Mouse (Mus musculus) right cerebral cortex, postnatal 4 days (tissue): Measurements from ENCODE around the gene Itpr2.

Experiments
- DNase-seq: peaks from one replicate; pipeline ENCODE4 v3.0.0-alpha.2; 2022

The Itpr2 gene

DNA sequence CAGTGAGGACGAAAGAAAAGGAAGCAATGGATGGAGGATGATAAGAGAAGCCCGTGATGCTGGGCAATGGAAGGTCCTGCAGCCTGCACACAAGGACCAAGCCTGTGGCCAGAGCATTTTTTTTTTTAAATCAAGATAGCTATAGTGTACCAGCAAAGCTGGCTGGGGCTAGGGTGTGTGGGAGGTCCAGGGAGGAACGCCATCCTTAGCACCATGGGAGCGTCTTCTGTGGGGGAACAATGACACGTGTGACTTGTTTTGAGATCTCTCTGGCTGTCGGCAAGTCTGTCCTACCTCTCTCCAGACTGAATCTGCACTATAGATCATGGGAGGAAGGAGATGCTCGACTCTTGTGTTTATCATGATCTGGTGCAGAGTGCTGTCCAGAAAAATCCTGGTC is 365.8 kb downstream of the Itpr2 start:
- DNase-seq, result no peak

DNA sequence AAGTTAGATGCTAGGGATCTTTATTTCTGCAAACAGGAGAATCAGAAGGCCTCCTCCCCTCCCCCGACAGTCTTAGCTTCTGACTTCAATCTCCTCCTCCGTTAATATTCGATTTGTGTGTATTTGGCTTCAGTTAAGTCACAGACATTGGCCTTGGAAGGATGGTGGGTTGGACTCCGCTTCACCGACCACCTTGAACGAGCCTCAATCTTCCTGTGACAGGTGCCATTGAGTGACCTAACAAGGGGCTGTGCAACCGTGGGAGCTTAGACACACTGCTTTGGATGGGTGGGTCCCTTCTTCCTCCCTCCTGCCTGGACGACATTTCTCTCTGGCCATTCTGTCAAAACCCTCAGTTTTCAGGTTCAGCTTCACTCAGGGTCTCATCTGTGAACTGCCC is 366.7 kb downstream of the Itpr2 start:
- no peak for DNase-seq

DNA sequence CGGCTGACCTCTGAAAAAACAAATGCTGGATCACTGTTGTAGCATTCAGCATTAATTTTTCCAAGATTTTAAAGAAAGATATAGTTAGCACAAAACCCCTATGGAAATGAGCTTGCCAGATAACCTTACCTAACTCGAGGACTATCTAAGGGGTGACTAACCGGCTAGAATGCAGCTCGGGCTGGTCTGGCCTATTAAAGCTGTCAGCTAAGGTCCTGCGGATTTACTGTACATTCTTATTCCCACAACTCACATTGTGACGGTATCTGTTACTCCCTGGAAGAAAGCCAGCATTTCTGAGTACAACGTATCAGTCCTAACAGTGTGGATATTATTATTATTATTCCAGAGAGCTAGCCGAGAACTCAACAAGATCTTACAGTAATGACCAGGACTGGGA is 368.1 kb downstream of the Itpr2 start:
- no peak for DNase-seq

DNA sequence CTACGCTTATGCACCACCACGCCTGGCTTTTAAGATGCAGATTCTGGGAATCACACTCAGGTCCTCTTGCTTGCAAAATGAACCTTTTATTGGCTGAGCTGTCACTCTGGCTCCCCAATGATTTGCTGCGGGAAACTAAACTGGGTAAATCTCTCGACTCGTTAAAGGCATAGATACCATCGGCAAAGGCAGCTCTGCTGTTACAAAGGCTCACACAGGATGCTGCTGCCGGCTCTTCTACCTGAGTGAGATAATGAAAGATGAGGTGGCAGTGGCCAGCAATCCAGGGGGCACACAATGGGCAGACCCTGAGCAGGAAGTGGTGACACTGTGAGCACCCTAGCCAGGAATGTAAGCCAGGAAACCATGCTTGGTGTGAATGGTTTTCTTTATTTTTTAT is 373.0 kb downstream of the Itpr2 start:
- no peak for DNase-seq

DNA sequence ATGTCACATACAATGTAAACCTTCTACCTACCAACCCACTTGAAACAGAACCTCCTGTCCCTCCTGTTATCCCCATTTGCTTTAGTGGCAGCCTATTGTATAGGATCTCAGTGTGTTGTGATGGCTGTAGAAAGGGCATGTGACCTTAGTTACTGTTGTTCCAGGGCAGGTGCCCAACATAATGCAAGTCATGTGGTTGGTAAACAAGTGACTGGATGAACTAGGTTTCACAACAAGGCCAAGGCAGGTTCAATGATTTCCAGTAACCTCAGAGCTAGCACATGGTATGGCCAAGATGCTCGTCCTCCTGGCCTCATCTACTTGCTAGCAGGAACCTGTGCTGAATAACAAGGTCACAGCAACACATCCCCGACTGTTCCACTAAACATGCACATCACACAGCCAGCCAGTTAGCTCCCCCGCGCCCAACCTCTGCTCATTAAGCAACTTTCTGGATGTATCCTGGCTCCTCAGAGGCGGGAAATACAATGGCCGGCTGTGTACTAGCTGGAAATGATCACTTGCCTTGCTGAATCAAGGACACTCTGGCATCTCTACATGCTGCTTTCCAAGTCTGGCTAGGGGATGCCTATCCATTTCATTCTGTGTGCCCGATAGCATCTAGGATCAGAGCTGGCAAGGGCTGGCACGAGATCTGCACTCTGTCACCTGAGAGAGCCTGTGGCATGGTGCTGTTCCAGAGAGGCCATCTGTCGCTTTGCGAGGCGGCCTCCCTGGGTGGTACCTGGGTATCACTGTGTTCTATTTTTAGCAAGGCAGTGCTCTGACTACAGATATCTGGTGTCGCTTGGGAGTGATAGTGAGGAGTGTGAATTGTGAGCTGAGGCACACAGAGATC is 375.0 kb downstream of the Itpr2 start:
- no peak for DNase-seq

DNA sequence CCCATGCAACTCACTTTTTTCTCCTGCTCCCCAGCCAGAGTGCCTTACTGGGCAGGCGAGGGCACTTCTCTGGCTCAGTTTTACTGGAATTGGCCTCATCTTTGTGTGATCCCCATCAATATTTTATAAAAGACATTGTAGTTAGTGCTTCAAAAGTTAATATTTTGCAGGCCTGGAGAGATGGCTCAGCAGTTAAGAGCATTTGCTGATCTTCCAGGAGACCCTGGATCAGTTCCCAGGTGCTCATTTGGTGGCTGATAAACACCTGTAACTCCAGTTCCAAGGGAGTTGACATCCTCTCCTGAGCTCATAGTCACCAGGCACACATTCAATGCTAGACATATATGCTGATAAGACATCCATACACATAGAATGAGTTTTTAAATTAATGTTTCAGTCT is 376.4 kb downstream of the Itpr2 start:
- no peak for DNase-seq

DNA sequence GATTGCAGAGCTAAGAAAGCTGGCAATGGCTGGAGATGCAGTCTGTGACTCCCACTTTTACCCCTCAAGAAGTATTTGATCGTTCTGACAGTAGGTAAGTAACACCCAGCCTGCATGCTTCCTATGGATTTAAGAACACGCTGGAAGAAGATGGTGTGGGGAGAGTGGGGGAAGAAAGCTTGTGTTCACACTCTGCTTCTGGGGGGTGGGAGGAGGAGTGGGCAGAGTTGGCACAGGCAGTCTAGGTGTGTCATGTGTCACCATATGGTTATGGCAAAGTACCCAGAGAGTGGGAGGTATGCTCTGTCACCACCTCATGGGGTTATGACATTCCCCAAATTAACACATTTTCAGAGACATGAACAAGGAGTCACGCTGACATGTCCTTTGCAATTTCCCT is 377.5 kb downstream of the Itpr2 start:
- no peak for DNase-seq

DNA sequence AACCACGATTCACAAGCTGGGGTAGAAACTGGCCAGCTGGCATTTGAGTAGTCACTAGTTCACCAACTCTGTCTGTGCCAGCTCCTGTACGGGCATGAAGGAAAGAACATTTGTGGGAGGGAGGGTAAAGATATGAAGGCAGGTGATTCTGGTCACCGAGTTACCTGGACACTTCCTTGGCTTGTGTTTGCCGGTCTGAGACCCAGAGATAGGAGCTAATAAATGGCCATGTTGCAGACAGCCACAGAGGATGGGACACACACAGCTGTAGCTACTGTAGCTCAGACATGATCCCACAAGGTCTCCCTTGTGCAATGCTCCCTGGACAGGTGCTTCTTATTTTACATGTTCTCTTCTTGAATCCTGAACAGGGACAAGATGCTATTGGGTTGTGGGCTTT is 378.4 kb downstream of the Itpr2 start:
- no peak for DNase-seq

DNA sequence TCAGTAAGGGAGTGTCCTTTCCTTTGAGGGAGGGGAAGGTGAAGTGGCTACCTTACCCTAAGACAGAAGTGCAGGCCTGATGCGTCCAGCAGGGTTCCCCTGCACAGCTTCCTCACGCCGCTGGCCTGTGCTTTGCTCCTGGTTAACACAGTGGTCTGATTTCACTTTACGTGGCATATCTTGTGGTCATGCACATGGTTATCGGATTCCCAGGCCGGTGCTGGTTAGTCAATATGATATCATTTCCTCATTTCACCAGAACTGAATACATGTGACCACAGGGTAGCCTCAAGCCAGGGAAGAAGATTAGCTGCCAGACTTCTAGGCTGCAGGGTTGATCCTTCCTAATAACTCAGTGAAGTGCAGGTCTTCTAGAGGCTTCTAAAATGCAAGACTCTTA is 381.9 kb downstream of the Itpr2 start:
- DNase-seq, result no peak

DNA sequence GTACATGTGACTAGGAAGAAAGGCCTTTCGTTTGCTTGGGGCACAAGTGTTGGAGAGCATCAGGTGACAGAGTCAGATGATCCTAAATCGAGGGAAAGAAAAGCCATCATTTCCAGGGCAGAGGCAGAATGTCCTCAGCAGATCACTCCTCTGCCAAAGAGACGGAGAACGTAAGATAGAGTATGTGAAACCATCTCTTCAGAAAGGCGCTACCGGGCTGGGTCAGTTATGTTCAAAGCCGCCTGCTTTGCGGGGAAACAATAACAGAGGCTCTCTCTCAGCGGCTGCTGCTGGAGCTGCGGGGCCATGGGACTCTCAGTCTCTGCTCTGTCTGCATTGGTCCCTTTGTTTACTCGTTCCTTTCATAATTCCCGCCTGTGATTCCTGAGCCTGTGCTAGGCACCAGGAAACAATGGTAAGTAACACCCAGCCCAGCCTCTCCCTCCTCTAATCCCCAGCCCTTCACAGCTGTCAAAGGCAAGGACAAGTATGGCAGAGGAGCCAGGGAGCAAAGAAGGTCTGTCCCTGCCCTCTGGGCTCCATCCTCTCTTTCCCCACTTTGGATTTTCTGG is 387.2 kb downstream of the Itpr2 start:
- no peak for DNase-seq

DNA sequence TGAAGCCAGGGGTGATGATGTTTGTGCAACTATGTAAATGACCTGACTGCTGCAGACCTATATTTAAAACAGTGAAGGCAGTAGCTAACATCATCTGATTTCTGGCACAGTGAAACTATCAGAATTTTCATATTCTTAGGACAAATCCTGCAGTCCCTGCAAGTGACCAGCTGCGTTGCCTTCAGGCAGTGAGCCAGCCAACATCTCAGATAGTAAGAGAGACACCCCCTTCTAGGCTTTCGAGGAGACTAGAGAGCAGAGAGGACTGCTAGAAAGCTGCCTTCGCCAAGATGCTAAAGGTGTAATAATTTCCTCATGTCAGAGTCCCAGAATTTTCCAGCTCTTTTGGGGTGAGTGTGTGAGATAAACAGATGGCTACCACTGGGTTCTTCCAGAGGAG is 388.0 kb downstream of the Itpr2 start:
- no peak for DNase-seq

DNA sequence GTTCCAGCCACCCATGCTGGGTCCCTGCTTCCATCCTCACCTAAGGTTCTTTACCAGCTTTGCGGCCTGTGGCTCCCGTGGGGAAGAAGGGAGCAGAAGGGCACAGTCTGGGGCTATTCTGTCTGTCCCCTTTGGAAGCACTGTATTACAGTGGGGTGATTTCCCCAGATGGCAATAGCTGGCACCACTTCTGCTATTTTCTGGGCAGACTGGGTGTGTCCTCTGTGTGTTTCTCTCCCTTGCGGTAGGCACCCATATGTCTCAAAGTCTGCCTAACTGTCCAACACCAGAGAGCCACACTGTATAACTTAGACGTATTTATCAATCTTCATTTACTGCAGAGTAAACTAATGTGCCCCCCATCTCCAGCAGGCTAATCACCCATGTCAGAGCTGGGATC is 388.9 kb downstream of the Itpr2 start:
- DNase-seq, result no peak

DNA sequence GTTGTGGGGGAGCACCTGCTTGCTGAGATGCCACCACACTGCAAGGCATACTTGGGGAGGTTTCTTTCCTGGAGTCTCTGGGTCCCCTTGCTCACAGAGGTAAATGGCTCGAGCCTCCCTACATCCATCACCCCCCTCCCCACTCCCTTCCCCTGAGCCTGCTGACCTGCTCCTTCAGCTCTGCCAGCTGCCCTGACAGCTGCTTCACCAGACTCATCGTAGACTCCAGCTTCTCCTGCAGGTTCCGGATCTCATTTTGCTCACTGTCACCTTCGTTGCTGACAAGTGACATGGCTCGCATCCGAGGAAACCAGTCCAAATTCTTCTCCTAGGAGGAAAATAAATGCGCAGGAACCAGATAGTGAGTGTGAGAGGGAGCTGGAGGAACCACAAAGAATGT is 389.8 kb downstream of the Itpr2 start:
- no peak for DNase-seq

DNA sequence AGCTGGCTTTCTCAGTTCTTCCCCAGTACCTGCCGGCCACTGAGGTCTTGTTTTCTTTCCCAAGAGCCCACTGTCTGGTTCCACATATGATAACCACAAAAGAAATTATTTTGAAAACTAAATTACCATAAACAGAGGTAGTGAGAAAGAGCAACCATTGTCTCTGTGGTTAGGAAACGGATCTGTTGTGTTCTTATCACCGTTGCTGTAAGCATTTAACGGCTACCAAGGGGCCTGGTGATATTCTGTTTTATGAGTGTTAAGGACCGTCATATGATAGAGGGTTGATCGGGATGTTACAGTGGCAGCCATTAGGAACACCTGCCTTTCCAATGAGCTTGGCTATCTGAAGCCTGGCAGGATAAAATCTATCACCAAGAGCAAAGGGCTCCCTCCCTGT is 390.2 kb downstream of the Itpr2 start:
- DNase-seq, result no peak

DNA sequence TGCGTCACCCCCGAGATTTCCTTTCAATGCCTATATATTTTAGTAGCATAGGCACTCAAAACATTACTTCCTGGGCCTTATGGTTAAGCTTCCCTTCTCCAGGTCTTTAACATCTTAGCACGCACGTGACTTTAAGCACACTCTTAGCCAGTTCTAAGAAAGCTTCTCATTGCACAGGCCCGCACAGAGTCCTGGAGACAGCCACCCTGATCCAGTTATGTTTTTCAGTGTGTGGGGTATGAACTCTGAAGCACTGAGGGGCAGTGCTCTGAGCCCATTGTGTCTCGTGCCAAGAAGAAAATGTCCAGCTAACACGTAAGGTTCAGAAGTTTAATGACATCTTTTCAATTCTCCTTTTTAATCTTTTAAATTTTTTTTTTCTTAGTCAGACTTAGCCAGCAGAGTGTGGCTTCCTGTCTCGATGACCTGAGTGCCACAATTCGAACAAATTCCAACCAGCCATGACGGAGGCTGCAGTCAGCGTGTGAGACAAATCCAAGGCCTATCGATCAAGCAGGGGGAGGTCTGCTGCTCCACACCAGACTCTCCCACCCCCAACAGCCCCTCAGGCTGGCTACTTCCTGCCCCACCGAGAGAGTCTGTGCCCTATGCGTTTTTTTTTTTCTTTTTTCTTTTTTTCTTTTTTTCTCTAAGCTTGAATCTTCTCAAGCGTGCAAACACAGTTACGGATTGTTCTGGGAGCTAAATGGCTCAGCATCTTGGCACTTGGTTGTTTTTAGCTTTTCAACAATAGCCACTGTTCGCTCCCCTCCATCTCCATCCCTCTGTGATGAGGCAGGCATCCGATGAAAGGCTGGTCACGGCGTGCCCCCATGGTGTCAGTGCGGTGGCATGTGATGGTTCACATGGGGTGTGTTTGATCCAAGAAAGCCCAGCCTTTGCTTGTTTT is 390.9 kb downstream of the Itpr2 start:
- DNase-seq, result no peak

DNA sequence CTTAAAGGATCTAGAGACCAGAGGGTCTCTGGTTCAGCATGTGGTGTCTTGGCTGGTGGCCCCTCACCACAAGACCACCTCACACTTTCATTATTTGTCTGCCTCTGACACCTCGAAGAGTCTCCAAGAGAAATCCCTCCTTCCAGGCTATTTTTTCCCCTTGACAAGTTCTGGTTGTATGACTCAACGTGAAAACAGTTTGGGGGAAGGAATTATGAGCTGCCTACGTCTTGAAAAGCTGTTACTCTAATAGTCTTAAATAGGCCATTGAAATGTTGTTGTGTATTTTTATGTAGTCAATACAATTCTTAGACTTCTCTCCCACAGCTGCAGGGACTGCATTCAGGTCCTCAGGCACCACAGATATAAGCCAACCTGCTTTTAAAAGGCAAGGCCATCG is 391.6 kb downstream of the Itpr2 start:
- no peak for DNase-seq

DNA sequence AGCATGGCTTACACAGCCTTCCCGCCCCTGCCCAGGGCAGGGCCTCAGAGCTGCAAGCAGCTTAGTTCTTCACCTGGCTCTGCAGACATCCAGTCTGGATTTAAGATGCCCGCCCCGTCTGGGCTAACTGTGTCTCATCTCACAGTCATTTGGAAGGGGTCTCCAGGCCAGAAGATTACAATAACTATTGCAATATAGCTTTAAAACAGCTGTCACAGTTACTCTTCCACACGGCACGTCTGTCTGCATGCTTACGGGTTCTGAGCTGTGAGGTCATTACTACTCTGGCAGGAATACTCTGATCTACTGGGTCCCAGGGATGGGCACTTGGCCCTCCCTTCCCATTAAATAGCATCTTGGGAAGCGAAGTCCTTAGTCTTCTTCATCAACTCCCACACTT is 393.3 kb downstream of the Itpr2 start:
- DNase-seq, result no peak

DNA sequence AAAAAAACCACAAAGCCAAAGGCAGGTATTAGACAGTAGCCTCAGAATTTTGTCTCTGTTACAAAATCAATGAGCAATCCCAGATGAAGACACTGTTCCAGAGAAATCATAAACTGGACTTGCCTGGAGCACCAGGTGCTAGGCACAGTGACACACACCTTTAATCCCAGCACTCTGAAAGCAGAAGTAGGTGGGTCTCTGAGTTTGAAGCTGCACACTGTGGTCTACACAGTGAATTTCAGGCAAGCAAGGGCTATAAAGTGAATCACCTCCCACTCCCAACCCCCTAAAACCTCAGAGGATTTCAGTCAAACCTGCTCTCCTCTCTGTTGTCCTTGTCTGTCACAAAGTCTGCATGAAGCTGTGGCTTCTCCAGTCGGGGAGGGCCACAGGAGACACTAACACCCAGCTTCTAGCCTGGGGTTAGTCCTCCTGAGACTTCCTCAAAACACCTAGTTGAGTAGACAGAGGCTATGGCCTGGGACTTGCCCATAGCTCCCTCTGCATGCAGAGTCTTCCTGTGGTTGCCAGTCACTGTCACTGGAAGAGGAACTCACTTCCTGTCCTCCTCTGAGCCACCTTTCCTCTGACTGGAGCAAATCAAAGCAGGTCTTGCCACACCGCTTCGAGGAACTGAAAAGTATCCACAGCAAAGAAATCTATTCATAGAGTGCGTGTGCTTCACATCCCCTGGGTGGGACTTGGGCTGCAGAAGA is 394.7 kb downstream of the Itpr2 start:
- DNase-seq, result no peak

DNA sequence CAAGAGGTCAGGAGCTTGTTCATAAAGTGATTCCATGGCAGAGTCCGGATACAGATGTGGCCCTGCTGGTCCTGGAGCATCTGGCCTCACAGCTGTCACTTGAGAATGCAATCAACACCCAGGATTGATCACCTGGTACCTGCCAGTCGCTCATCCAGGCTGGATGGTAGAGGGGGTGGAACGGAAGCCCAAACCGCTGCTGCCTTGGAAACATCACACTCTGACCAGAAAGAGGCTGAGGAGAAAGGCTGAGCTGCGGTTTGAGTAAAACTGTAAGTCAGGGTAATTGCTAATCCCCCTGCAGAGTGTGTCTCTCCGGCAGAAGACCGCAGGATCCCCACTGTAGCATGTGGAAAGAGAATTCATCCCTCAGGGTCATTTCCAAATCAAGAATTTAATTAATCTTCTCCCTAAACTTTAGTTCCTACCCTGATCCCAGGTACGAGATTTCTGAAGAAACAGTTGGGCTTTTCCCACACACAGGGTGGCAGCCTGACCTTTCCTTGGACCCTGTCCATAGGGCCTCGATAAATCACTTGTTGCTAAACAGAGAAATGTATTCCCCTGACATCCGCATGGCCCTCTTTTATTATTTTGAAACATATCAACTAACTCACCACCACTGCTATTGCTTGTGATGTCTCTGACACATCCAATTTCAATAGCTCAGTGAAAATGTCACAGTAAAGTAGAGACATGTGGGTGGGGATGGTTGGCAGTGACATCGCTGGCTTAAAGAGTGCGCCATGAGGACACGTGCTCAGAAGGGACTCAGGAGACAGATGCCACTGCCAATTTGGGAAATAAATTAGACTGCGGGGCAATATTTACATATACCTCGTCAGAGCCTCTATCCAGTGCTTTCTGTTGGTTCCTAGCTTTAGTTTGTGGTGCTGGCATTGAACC is 418.7 kb downstream of the Itpr2 start:
- DNase-seq, result no peak

DNA sequence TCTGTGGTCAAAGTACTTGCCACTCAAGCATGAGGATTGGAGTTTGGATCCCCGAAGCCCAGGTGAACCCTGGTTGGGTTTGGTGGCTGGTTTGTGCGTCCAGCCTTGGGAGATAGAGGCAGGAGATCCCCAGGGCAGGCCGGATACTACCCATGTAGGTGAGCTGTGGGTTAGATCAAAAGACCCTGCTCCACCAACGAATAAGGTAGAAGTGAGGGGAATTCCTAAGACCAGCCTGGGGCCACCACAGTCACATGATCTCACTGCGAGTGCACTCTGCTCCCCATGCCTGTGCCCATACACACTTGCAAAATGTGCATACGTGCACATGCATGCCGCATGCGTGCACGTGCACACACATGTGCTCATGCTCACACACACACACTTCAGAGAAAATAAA is 419.5 kb downstream of the Itpr2 start:
- no peak for DNase-seq

DNA sequence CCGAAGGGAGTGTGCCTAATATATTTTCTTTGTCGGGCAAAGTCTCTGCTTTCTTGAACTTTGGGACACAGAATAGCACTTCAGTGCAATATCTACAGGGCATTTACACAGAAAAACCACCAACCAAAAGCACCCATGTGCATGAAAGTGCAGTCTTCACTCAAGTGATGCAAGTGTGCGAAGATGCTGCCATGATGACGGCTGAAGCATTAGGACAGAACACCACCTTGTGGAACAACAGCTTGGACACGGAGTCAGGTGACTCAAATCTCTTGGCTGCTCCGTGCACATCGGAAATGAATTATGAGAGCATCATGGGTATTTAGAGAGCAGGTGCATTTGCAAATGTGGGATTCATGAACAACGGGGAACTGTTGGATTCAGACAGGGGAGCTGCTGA is 420.4 kb downstream of the Itpr2 start:
- no peak for DNase-seq
